Mouse (Mus musculus) hindbrain, embryonic 14.5 days (tissue): Measurements from ENCODE around the gene Ift122. TPM values are rescaled to one million over a fixed set of nuclear protein-coding genes. Genes with fewer than 3 reads are reported as not detected.

Experiments
- ATAC-seq: fragments of 200-750 bp; cut with Nextera tagmentation; 2 replicates; pipeline ENCODE4 v1.8.0; 2017; ENCODE audit warnings: moderate number of reproducible peaks, mild to moderate bottlenecking, moderate TSS enrichment, moderate library complexity; ENCODE audit not compliant: low FRiP score
- DNase-seq: peaks from one replicate; pipeline ENCODE4 v3.0.0-alpha.2; 2015; ENCODE audit warnings: low spot score
- H3K27ac ChIP-seq: fragments of 300-500 bp; sonication (generic); 2 replicates; pipeline ENCODE4 v1.5.1; 2014; ENCODE audit warnings: mild to moderate bottlenecking, moderate library complexity
- H3K27me3 ChIP-seq: fragments of 300-500 bp; sonication (generic); 2 replicates; pipeline ENCODE4 v1.6.1; 2014; ENCODE audit warnings: mild to moderate bottlenecking, low read length, mixed read lengths; ENCODE audit not compliant: control insufficient read depth, insufficient read depth
- H3K36me3 ChIP-seq: fragments of 300-500 bp; sonication (generic); replicated peaks from 2 replicates; pipeline ENCODE4 v1.6.1; 2014; ENCODE audit not compliant: control insufficient read depth, insufficient read depth
- H3K4me1 ChIP-seq: fragments of 300-500 bp; sonication (generic); replicated peaks from 2 replicates; pipeline ENCODE4 v1.6.1; 2014; ENCODE audit warnings: antibody characterized with exemption, low read length, mixed read lengths; ENCODE audit not compliant: control insufficient read depth, insufficient read depth
- H3K4me2 ChIP-seq: fragments of 300-500 bp; sonication (generic); replicated peaks from 2 replicates; pipeline ENCODE4 v1.6.1; 2014; ENCODE audit warnings: mild to moderate bottlenecking, moderate library complexity
- H3K4me3 ChIP-seq: fragments of 300-500 bp; sonication (generic); replicated peaks from 2 replicates; pipeline ENCODE4 v1.5.1; 2014; ENCODE audit warnings: mild to moderate bottlenecking, low read length
- H3K9ac ChIP-seq: fragments of 300-500 bp; sonication (generic); 2 replicates; pipeline ENCODE4 v1.6.1; 2014
- H3K9me3 ChIP-seq: fragments of 300-500 bp; sonication (generic); 2 replicates; pipeline ENCODE4 v1.6.1; 2016; ENCODE audit warnings: low read length; ENCODE audit not compliant: control insufficient read depth
- WGBS: fragments of 180-500 bp; shearing (Covaris S2); extraction: QIAGEN DNeasy Blood & Tissue Kit; methylation state at CpG from one replicate; pipeline ENCODE4 v1.1.7; 2014; 5-methylcytosine and 5-hydroxymethylcytosine counted together
- polyA plus RNA-seq: library from polyadenylated mRNA; unstranded; fragments of >200 nt; fragmentation: Nextera tagmentation; extraction: Ambion mirVana; gene quantifications from 2 replicates; pipeline ENCODE4 v1.2.1, GENCODE M21; 2014

Ift122 gene
- polyA plus RNA-seq, 1 experiment from 2014 or later = 26.2 TPM

DNA sequence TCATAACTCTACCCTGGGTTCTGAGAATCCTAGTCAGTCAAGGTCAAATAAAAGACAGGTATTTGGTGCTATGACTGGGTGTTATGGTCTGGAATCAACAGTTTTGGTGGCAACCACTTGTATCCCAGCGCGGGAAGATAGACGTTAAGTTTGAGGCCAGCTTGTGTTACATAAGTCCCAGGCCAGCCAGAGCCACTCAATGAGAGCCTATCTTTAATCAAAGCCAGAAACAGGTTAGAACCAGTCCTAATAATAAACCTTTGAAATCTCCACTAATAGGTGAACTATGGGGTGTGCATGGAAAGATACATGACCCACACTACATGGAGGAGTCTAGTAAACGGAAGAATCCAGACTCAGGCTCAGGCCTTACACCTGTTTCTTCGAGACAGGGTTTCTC lies 14.5 kb upstream of the Ift122 start:
- Histone ChIP-seq H3K9ac (peak overlapping the region; percentile 57), H3K4me3 (peak overlapping the region; percentile 34), H3K4me2 (peak overlapping the region; percentile 81), H3K4me1 (0 out of 2 replicates have a peak, but pooled peaks cover 6% of the 10 kb centered on the region), H3K9me3 (no peaks in the 10 kb centered on the region), H3K27me3 (no peaks in the 10 kb centered on the region), H3K27ac (no peak overlapping the region; the same call in 1 of the 2 replicates), H3K36me3 (peaks cover 11% of the 10 kb centered on the region)
- whole genome bisulfite sequencing = 73% methylated on average over 5 of the region's 5 CpGs
- 0 out of 2 replicates have a peak, but pooled peaks have one; percentile 7 for ATAC-seq
- DNase-seq = no peak

DNA sequence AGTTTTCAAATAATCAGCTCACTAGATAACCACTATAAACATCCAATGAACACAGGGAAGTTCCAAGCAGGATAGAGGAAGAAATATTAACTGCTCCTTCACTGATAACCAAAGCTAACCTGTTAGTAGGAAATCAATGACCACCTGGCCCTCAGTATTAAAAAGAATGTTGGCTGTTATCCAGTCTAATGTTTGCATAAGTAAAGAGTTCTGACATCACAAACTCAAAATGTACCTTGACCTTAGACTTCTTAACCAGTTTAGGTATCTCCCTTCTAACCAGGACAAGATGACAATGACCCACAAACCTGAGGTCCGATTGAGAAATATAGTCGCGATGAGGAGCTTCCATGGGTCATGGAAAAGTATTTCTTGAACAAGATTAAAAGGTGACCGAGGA lies 8.3 kb upstream of the Ift122 start:
- DNase-seq (no peak), ATAC-seq (no peak)
- 93% methylated on average over 4 of the region's 4 CpGs for WGBS
- Histone ChIP-seq H3K27ac (no peak overlapping the region), H3K27me3 (no peaks in the 10 kb centered on the region), H3K4me2 (no peak overlapping the region), H3K4me3 (no peak overlapping the region), H3K9ac (no peak overlapping the region), H3K4me1 (no peaks in the 10 kb centered on the region), H3K36me3 (peaks cover 31% of the 10 kb centered on the region), H3K9me3 (no peaks in the 10 kb centered on the region)

DNA sequence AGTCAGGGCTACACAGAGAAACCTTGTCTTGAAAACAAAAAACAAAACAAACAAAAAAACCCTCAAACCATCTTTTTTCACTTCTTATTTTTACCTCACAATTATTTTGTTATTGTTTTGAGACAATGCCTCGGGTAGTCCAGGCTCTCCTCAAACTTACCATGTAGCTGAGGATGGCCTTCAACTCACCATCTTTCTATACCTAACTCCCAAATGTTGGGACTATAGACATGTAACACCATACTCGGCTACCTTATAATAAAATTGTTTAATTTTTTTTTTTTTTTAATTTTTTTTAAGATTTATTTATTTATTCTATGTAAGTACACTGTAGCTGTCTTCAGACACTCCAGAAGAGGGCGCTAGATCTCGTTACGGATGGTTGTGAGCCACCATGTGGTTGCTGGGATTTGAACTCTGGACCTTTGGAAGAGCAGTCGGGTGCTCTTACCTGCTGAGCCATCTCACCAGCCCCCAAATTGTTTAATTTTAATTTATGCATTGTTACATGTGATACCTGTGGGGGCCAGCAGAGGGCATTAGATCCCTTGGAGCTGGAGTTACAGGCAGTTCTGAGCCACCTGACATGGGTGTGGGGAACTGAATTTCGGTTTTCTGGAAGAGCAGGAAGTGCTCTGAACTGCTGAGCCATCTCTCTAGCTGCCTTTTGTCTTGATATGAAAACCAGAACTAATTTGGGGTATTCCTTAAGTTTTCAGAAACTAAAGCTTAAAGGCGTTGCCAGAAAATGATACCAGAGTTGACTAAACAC lies 6.4 kb upstream of the Ift122 start:
- WGBS = 59% methylated on average over 6 of the region's 8 CpGs
- no peak for ATAC-seq

DNA sequence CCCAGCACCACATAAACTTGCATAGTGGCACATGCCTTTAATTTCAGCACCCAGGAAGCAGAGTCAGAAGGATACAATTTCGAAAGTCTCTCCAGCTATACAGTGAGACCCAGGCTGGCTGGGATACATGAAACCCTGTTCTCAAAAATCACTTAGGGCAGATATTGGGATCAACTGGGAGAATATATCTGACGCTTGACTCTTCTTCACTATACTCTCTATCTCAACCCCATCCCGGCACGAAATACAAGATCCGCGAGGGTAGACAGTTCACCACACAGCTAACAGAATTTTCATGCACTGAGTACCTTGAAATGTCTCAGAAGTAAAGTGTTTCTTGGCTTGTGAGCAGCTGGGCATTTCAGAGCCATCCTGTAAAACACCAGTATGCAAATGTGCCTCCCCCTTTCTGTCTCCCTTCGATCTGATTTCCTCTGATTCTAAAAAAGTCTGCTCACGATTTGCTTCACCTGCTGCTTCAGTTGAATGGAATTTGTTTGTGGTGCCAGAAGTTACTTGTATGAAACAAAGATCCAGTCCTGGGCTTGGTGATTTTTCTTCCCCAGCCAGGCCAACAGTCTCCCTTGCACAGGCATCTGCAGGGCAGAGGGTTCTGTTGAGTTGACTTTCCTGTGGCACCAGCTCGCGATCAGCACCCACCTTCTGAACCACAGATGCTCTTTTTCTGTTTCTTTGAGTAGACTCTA lies 4.5 kb upstream of the Ift122 start:
- Histone ChIP-seq H3K4me2 (no peak overlapping the region), H3K36me3 (peaks cover 20% of the 10 kb centered on the region), H3K9me3 (no peaks in the 10 kb centered on the region), H3K27me3 (no peaks in the 10 kb centered on the region), H3K4me3 (no peak overlapping the region), H3K27ac (no peak overlapping the region), H3K9ac (no peak overlapping the region), H3K4me1 (0 out of 2 replicates have a peak, but pooled peaks cover 5% of the 10 kb centered on the region)
- ATAC-seq (no peak), DNase-seq (no peak)
- WGBS = 94% methylated on average over 10 of the region's 10 CpGs

More for the DNA sequence above, 6.4 kb upstream of the Ift122 start:
- H3K9ac ChIP-seq = no peak overlapping the region
- no peak overlapping the region for H3K27ac ChIP-seq
- H3K27me3 ChIP-seq = no peaks in the 10 kb centered on the region
- H3K4me1 ChIP-seq = no peaks in the 10 kb centered on the region
- H3K4me3 ChIP-seq = no peak overlapping the region
- H3K9me3 ChIP-seq = no peaks in the 10 kb centered on the region
- peaks cover 31% of the 10 kb centered on the region for H3K36me3 ChIP-seq
- no peak overlapping the region for H3K4me2 ChIP-seq
- DNase-seq = peak; percentile 58

DNA sequence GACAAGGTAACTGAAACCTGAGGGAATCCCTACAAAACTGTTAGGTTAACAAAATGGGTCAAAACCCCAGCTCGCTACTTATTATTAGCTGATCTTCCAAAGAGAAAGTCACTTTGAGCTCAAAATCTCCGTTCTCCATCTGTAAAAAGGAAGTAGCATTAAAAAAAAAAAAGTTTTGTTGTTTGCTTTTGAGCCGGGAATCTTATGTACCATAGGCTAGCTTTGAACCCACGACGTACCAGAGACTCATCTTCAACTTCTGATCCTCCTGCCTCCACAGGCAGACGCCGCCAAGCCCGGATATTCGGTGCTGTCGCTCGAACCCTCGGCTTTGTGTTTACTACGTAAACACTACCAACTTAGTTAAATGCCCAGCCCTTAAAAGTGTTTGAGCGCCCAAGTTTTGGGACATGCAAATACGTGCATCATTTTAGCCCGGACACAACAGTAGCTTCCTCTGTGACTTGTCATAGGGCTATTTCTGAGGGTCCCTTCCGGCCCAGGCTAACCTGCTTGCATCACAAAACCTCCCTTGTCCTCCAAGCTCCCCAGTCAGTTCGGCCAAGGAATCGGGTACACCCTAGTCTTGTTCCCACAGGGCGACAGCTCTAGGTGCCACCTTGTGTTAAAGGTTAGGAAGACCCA lies 702 bp upstream of the Ift122 start:
- WGBS = 5% methylated on average over 20 of the region's 20 CpGs
- no peak; the same call in 1 of the 2 replicates for ATAC-seq

DNA sequence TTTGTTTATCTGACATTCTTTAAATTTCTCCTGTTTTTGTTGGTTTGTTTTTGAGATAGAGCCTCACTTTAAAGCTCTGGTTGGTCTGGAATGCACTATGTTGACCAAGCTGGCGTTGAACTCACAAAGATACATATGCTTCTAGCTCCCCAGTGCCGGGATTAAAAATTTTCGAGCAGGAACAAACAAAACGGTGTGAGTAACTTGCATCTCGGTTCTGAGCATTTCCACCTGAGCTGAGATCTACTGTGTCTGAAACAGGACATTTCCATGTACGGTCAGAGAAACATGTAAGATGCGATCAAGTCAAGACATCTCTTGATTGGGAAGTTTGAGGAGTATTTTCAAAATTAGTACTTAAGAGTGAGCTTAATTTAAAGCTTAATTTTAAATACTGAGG lies 715 bp downstream of the Ift122 start:
- Histone ChIP-seq H3K9ac (peak overlapping the region; percentile 37), H3K9me3 (no peaks in the 10 kb centered on the region), H3K27ac (peak overlapping the region; percentile 81), H3K4me2 (peak overlapping the region; percentile 55), H3K4me3 (peak overlapping the region; percentile 48), H3K36me3 (peaks cover 4% of the 10 kb centered on the region; the same call in 1 of the 2 replicates), H3K4me1 (peaks cover 13% of the 10 kb centered on the region), H3K27me3 (no peaks in the 10 kb centered on the region)
- no peak for ATAC-seq
- DNase-seq = no peak
- WGBS = 39% methylated on average over 7 of the region's 7 CpGs

More for the DNA sequence above, 702 bp upstream of the Ift122 start:
- Histone ChIP-seq H3K9me3 (no peaks in the 10 kb centered on the region), H3K27me3 (no peaks in the 10 kb centered on the region), H3K4me1 (peaks cover 13% of the 10 kb centered on the region), H3K27ac (0 out of 2 replicates have a peak overlapping the region, but pooled peaks have one; percentile 18), H3K4me2 (peak overlapping the region; percentile 55), H3K9ac (peak overlapping the region; percentile 46), H3K36me3 (peaks cover 10% of the 10 kb centered on the region), H3K4me3 (peak overlapping the region; percentile 48)
- DNase-seq = no peak

DNA sequence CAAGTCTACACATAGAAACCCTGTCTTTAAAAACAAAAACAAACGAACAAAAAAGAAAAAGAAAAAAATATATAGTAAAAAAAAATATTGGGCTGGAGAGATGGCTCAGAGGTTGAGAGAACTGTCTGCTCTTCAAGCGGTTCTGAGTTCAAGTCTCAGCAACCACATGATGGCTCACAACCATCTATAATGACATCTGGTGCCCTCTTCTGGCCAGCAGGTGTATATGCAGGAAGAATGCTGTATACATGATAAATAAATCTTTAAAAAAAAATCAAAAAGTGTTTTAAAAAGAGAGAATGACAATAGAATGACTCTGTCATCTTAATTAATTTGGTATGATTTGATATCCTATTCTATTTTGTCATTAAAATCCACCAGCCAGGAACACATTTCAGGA lies 1.2 kb downstream of the Ift122 start:
- WGBS = 73% methylated on average over 2 of the region's 2 CpGs
- no peak overlapping the region for H3K4me3 ChIP-seq
- H3K27me3 ChIP-seq = no peaks in the 10 kb centered on the region
- peaks cover 13% of the 10 kb centered on the region for H3K4me1 ChIP-seq
- H3K36me3 ChIP-seq = no peaks in the 10 kb centered on the region
- no peaks in the 10 kb centered on the region for H3K9me3 ChIP-seq
- H3K9ac ChIP-seq = no peak overlapping the region
- ATAC-seq (no peak), DNase-seq (no peak)
- no peak overlapping the region for H3K27ac ChIP-seq
- H3K4me2 ChIP-seq = peak overlapping the region; percentile 55; the same call in 1 of the 2 replicates

DNA sequence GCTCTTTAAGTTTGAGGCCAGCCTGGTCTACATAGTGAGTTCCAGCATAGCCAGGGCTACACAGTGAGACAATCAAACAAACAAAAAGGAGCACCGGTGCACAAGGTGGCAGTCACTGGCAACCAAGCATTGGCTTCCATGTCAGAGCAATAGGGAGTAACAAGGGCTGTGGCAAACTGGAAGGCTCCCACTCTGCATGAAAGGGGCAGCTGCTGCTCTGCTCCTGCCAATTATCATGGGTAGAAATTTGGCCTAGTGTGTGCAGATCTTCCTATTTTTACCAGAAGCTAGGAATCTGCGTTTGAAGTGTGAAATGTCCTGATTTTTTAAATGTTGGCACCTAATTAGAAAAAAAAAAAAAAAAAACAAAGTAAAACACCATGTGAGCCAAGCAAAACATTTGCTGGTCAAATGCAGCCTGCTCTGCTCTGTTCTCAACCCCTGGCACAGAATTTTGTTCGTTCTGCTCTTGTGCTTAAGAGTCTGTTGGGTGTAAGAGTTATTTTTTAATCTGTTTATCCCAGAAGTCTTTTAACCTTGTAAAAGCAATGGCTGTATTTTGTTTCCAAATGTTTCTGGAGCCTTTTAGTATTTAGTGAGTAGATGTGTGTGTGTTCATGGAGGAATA lies 2.6 kb downstream of the Ift122 start:
- WGBS = 82% methylated on average over 3 of the region's 3 CpGs
- no peak overlapping the region for H3K4me3 ChIP-seq
- no peak overlapping the region for H3K4me2 ChIP-seq
- no peaks in the 10 kb centered on the region for H3K27me3 ChIP-seq
- H3K36me3 ChIP-seq = no peaks in the 10 kb centered on the region
- DNase-seq = no peak
- H3K4me1 ChIP-seq = peaks cover 13% of the 10 kb centered on the region
- no peak overlapping the region for H3K27ac ChIP-seq
- H3K9ac ChIP-seq = no peak overlapping the region
- ATAC-seq = no peak
- no peaks in the 10 kb centered on the region for H3K9me3 ChIP-seq

DNA sequence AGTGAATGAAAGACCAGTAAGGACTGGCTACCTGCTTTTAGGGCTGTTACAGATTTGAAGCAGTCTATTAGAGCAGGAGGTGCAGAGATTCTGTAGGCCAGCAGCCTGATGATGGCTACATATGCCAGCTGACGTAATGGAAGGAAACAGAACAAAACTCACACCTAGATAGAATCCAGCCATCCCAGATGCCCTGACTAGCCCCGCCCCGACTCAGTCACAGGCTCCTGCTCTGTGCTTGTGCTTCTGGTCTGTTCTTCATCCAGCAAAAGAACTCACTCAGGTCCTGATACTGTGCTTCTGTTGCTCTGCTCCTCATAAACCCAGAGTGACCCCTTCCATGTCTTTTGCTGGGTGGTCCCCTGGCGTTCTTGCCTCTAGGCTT lies 3.1 kb downstream of the Ift122 start:
- Histone ChIP-seq H3K4me3 (no peak overlapping the region), H3K9me3 (no peaks in the 10 kb centered on the region)
- WGBS = 83% methylated on average over 4 of the region's 4 CpGs

More for the DNA sequence above, 3.1 kb downstream of the Ift122 start:
- H3K4me2 ChIP-seq = no peak overlapping the region
- H3K36me3 ChIP-seq = no peaks in the 10 kb centered on the region
- peaks cover 13% of the 10 kb centered on the region for H3K4me1 ChIP-seq
- no peak overlapping the region for H3K9ac ChIP-seq
- ATAC-seq (no peak), DNase-seq (no peak)
- H3K27ac ChIP-seq = no peak overlapping the region
- H3K27me3 ChIP-seq = no peaks in the 10 kb centered on the region
